Mouse (Mus musculus) naive thymus-derived CD4-positive, alpha-beta T cell, adult 2 months (primary cell): ENCODE data around the gene Eif3c.

Source experiments
- DNase-seq: peaks from one replicate; pipeline ENCODE4 v3.0.0-alpha.2; 2011; ENCODE audit warnings: low read depth

Gene Eif3c

DNA sequence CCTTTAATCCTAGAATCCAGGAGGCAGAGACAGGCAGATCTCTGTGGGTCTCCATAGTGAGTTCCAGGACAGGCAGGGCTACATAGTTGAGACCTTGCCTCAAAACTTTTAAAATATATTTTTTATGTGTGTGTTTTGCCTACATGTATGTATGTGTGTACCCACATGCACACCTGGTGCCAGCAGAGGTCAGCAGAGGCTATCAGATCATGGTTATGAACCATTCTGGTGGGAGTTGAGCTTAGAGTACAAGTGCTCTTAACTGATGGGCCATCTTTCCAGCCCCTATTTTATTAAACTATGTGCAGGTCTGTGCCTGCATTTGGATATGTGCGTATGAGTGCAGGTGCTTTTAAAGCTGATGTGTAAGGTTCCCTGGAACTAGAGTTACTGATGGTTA, 11.4 kb downstream of the Eif3c start:
- DNase-seq: peak; percentile 57

GRCm38 (mm10) chr7:126545631-126546030, 20.6 kb downstream of the Eif3c start:
- DNase-seq: no peak

DNA sequence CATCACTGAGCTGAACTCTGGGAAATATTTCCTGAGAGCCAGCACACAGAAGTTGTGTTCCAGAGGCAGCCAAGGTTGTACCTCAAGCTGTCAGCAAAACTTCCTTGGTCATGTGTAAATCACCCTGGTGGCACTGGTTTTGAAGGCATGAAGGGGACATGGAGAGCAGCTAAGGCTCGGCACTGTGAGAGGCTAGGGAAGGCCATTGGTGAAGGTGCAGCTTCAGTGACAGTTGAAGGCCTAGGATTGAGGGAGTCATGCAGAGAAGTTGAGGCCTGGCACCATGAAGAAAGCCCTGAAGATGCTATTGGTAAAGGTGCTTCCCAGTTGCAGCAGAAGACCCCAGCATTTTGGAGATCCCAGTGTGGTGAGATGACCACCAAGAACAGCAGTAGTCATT, 24.6 kb downstream of the Eif3c start:
- DNase-seq: no peak

DNA sequence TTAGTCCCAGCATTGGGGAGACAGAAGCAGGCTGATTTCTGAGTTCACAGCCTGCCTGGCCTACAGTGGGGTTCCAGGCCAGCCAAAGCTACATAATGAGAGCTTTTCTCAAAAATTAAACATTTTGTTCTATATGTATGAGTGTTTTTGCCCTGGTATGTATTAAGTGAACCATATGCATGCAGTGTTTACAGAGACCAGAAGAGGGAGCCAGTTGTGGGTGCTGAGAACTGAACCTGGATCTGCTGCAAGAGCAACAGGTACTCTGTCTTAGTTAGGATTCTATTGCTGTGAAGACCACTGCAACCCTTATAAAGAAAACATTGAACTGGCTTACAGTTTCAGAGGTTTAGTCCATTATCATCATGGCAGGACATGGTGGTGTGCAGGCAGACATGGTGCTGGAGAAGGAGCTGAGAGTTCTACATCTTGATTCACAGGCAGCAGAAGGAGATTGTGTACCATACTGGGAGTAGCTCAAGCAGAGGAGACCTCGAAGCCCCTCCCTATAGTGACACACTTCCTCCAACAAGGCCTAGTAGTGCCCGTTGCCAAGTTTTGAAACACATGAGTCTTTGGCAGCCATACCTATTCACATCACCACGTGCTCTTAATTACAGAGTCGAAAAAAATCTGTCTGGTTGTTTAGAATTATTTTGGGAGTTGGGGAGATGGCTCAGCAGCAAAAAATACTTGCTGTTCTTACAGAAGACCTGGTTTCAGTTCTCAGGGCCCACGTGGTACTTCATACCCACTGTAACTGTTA, 28.2 kb downstream of the Eif3c start:
- DNase-seq: peak; percentile 72

DNA sequence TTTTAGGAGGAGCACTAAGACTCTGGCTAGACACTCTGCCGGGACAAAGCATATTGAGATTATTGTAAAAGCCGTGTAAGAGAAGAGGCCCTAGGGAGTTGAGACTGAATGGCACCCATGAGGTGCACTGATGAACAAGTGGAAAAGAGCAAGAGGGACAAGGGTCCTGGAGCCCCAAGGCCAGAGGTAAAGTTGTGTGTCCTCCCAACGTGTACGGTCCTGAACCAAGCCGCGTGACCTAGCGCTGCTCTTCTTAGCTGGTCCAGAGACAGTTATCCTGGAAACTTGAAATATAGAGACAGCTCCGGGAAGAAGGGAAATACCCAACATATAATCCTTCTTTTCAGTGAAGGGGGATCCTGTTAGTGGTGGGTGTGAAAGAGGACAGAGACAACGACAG, 29.7 kb downstream of the Eif3c start:
- DNase-seq: no peak

DNA sequence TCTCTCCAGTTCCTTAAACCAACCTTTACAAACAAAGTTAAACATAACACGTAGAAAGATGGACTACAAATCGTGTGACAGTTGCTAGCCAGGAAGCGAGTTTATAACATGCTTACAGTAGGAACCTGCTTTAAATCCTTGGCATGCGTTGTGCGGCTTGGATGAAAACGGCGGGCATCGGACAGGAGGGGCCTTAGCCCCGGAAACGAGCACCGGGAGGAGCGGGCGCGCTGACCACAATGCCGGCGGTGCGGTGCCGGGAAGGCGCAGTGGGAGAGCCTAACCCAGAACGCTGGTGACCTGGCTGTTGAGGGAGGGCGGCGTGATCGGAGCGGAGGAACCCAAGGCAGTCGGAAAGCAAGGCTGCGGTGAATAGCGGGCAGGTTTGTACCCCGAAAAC, 30.4 kb downstream of the Eif3c start:
- DNase-seq: peak; percentile 20

DNA sequence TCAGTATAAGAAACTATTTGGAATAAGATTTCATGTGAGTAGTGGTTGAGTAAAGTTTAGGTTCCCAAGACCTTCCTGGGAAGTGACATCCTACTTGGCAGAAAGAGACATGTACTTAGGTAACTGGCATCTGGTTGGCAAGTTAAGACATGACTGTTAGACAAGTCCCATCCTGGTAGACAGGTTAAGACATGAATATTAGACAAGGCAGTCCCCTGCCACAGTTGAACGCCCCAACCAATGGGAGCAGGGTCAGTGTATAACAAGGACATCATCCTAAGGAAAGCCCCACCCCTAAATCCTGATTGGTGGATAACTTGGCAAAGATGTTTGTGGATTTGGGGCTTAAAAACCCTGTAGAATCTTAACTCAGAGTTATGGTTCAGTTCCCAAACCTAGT, 32.8 kb downstream of the Eif3c start:
- DNase-seq: no peak

DNA sequence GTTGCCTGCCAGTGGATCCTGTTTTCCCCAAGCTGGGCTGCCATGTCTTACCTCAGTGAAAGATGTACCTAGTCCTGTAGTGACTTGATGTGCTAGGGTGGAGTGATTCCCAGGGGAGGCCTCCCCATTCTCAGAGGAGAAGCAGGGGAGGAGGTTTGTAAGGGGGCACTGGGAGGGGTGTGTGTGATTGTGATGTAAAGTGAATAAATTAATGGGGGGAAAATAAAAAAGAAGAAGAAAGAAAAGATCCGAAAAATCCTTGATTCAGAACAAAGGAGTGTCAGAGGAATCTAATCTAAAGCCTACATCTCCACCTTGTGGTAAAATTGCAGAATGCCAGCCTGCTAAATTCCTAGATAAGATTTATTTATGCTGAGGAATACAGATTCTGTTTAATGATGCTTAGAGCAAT, 38.0 kb downstream of the Eif3c start:
- DNase-seq: peak; percentile 80

- no peak for DNase-seq
Measured at GRCm38 (mm10) chr7:126523316-126523715, 42.9 kb downstream of the Eif3c start.

- DNase-seq: no peak
Measured at GRCm38 (mm10) chr7:126519513-126519912, 46.7 kb downstream of the Eif3c start.

DNA sequence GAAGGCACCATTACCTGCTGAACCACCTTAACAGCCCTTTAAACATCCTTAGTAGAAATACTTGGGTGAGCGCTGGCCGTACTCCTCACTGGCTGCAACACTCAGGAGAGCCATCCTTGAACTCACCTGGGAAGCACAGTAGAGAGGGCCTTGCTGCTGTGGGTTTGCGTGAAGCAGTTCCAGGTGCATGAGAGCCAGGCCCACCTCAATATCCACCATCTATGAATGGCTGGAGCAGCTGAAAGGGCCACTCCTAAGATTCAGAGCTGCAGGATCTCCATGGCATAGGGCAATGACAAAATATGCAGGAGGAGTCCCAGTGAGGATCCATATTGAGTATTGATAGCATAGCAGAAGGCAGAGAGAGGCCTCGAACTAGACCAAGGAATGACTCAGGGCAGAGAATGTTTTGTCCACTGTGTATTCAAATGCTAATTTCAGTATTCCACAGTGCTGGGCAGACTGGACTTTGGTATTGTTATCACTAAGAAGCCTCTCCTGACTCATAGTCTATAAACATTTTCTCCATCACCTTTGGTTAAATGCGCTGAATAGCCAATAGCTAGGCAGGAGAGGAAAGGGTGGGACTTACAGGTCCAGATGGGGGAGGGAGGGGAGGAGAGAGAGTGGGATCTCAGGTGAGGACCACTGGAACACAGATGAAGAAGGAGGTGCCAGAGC, 47.8 kb downstream of the Eif3c start:
- no peak for DNase-seq

DNA sequence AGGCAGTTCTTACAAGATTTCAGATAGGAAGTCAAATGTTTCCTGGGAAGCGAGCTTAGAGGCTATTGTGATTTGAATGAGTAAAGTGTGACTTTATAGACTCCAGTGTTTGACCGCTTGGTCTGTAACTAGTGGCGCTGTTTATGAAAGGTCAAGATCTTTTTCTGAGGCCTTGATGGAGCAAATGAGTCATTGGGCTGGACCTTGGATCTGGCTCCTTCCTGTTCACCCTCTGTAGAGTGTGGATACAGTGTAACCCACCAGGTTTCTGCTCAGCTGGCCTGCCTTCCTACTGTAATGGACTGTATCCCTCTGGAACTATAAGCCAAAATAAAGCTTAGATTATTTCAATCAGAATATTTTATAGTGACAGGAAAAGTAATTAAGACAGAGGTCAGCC, 54.9 kb downstream of the Eif3c start:
- DNase-seq: no peak

GRCm38 (mm10) chr7:126507126-126507778, 59.0 kb downstream of the Eif3c start:
- DNase-seq: no peak

GRCm38 (mm10) chr7:126504913-126505312, 61.3 kb downstream of the Eif3c start:
- no peak for DNase-seq

GRCm38 (mm10) chr7:126503273-126503878, 62.8 kb downstream of the Eif3c start, which contains the start of gene Atxn2l:
Gene Atxn2l (minus strand): TSS chr7:126503437.
- DNase-seq: peak; percentile 100

DNA sequence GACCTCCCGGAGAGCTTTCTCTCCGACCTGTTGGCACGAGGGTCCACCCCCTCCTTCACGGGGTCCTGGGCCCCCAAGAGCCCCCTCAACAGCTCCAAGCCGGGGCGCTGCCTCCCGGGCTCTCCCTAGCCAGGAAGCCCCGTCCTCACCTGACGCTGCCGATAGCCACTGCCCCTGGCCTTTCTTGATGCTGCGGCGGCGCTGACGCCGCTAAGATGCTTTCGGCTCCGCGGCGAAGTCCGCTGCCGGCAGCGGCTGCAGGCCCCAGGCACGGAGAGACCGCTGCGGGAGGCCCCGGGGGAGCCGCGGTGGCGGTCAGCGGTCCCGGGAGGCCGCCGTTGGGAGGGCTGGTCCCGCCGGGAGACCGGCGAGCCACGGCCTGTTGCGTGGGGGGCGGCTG, 63.5 kb downstream of the Eif3c start:
- no peak for DNase-seq

GRCm38 (mm10) chr7:126502023-126502741, 64.0 kb downstream of the Eif3c start:
- DNase-seq: peak; percentile 94

- DNase-seq: no peak
Measured at GRCm38 (mm10) chr7:126501684-126502022, 64.6 kb downstream of the Eif3c start.

- DNase-seq: no peak
Measured at GRCm38 (mm10) chr7:126499416-126499815, 66.8 kb downstream of the Eif3c start.

- no peak for DNase-seq
Measured at GRCm38 (mm10) chr7:126497966-126498365, 68.2 kb downstream of the Eif3c start.

- DNase-seq: no peak
Measured at GRCm38 (mm10) chr7:126496475-126496874, 69.7 kb downstream of the Eif3c start.
